Mouse (Mus musculus): ENCODE measurements around the gene Ddx19a. TPM values are rescaled to one million over a fixed set of nuclear protein-coding genes. Genes with fewer than 3 reads are reported as not detected.
"Not testable (repeated sequence)": the region's sequence is repeated elsewhere in the genome, so short reads cannot be mapped to it uniquely, and the experiment has no call there.

Ddx19a gene
- polyA plus RNA-seq, 1 experiment = 32.5 TPM

GRCm38 (mm10) chr8:110936217-110936616 lies 61.4 kb downstream of the Ddx19a start:
- peaks cover 50% of the 10 kb centered on the region for H3K79me2 ChIP-seq (ENCODE audit: control insufficient read depth, insufficient read depth)
- H3K4me3 ChIP-seq = no peak overlapping the region
- H3ac ChIP-seq (ENCODE audit: control insufficient read depth, insufficient read length) = no peak overlapping the region
- no peak for TF ChIP-seq MYOG (IDR thresholded peaks at IDR 0.05; ENCODE audit: control insufficient read depth in 1 of 3, insufficient read depth in 1 of 3, insufficient read length in 2 of 3, low read depth in 2 of 3)
- no peak for TF ChIP-seq USF1 (IDR thresholded peaks at IDR 0.05; ENCODE audit: low read depth)
- no peak for TF ChIP-seq POLR2AphosphoS2 (IDR thresholded peaks at IDR 0.05; ENCODE audit: insufficient read length, low read depth)
- no peaks in the 10 kb centered on the region for H3K36me3 ChIP-seq (ENCODE audit: control insufficient read depth, insufficient read depth)
- H3K27me3 ChIP-seq (ENCODE audit: control insufficient read depth, insufficient read depth, insufficient read length) = no peaks in the 10 kb centered on the region
- no peak overlapping the region for H3K4me2 ChIP-seq (ENCODE audit: low read depth)

- Histone ChIP-seq H3K79me2 (ENCODE audit: control insufficient read depth, insufficient read depth) (peaks cover 51% of the 10 kb centered on the region), H3K36me3 (ENCODE audit: control insufficient read depth, insufficient read depth) (no peaks in the 10 kb centered on the region), H3K4me3 (no peak overlapping the region), H3ac (ENCODE audit: control insufficient read depth, insufficient read length) (no peak overlapping the region), H3K4me2 (ENCODE audit: low read depth) (peak overlapping the region; percentile 78), H3K27me3 (ENCODE audit: control insufficient read depth, insufficient read depth, insufficient read length) (no peaks in the 10 kb centered on the region)
- TF ChIP-seq MYOG (IDR thresholded peaks at IDR 0.05; ENCODE audit: control insufficient read depth in 1 of 3, insufficient read depth in 1 of 3, insufficient read length in 2 of 3, low read depth in 2 of 3) (no peak), E2F4 (IDR thresholded peaks at IDR 0.05; ENCODE audit: insufficient read depth) (no peak), TCF12 (IDR thresholded peaks at IDR 0.05; ENCODE audit: insufficient read depth, poor library complexity, severe bottlenecking) (no peak)
Measured at GRCm38 (mm10) chr8:110933272-110933671, 64.3 kb downstream of the Ddx19a start.

GRCm38 (mm10) chr8:110932444-110932843 lies 65.2 kb downstream of the Ddx19a start:
- Histone ChIP-seq H3K36me3 (ENCODE audit: control insufficient read depth, insufficient read depth) (no peaks in the 10 kb centered on the region), H3K4me3 (no peak overlapping the region), H3ac (ENCODE audit: control insufficient read depth, insufficient read length) (no peak overlapping the region), H3K27me3 (ENCODE audit: control insufficient read depth, insufficient read depth, insufficient read length) (no peaks in the 10 kb centered on the region), H3K4me2 (ENCODE audit: low read depth) (peak overlapping the region; percentile 78), H3K79me2 (ENCODE audit: control insufficient read depth, insufficient read depth) (peaks cover 51% of the 10 kb centered on the region)
- TF ChIP-seq POLR2A (IDR thresholded peaks at IDR 0.05; ENCODE audit: insufficient read length, low read depth) = no peak
- TF ChIP-seq MAX (IDR thresholded peaks at IDR 0.05; ENCODE audit: low read depth) = no peak
- no peak for TF ChIP-seq POLR2AphosphoS2 (IDR thresholded peaks at IDR 0.05; ENCODE audit: insufficient read length, low read depth)
- no peak for TF ChIP-seq E2F4 (IDR thresholded peaks at IDR 0.05; ENCODE audit: insufficient read depth)
- no peak for TF ChIP-seq USF1 (IDR thresholded peaks at IDR 0.05; ENCODE audit: low read depth)
- TF ChIP-seq REST (IDR thresholded peaks at IDR 0.05; ENCODE audit: insufficient read depth, insufficient read length) = no peak
- peak; percentile 92 to 95 (median 94) for TF ChIP-seq MYOD1 (IDR thresholded peaks at IDR 0.05; ENCODE audit: control insufficient read depth in 1 of 3, insufficient read length in 2 of 3, low read depth in 2 of 3)
- TF ChIP-seq SRF (IDR thresholded peaks at IDR 0.05; ENCODE audit: control insufficient read depth, insufficient read length, low read depth) = no peak
- peak; percentile 12 for TF ChIP-seq TCF12 (IDR thresholded peaks at IDR 0.05; ENCODE audit: insufficient read depth, poor library complexity, severe bottlenecking)
- TF ChIP-seq CEBPB (IDR thresholded peaks at IDR 0.05; ENCODE audit: insufficient read depth, poor library complexity, severe bottlenecking) = no peak
- TF ChIP-seq TCF3 (IDR thresholded peaks at IDR 0.05; ENCODE audit: insufficient read length, low read depth) = no peak
- peak in 1 of 3 experiments; percentile 13 for TF ChIP-seq MYOG (IDR thresholded peaks at IDR 0.05; ENCODE audit: control insufficient read depth in 1 of 3, insufficient read depth in 1 of 3, insufficient read length in 2 of 3, low read depth in 2 of 3)

GRCm38 (mm10) chr8:110931176-110931939 lies 66.2 kb downstream of the Ddx19a start:
- Histone ChIP-seq H3K79me2 (ENCODE audit: control insufficient read depth, insufficient read depth) (peaks cover 48% of the 10 kb centered on the region), H3K4me2 (ENCODE audit: low read depth) (peak overlapping the region; percentile 78), H3K4me3 (no peak overlapping the region), H3ac (ENCODE audit: control insufficient read depth, insufficient read length) (no peak overlapping the region), H3K27me3 (ENCODE audit: control insufficient read depth, insufficient read depth, insufficient read length) (no peaks in the 10 kb centered on the region), H3K36me3 (ENCODE audit: control insufficient read depth, insufficient read depth) (no peaks in the 10 kb centered on the region)
- TF ChIP-seq E2F4 (IDR thresholded peaks at IDR 0.05; ENCODE audit: insufficient read depth) (no peak), TCF3 (IDR thresholded peaks at IDR 0.05; ENCODE audit: insufficient read length, low read depth) (peak; percentile 26), MYOD1 (IDR thresholded peaks at IDR 0.05; ENCODE audit: control insufficient read depth in 1 of 3, insufficient read length in 2 of 3, low read depth in 2 of 3) (peak in 2 of 3 experiments; percentile 87 to 93), SRF (IDR thresholded peaks at IDR 0.05; ENCODE audit: control insufficient read depth, insufficient read length, low read depth) (peak; percentile 51), CEBPB (IDR thresholded peaks at IDR 0.05; ENCODE audit: insufficient read depth, poor library complexity, severe bottlenecking) (no peak), POLR2A (IDR thresholded peaks at IDR 0.05; ENCODE audit: insufficient read length, low read depth) (no peak), REST (IDR thresholded peaks at IDR 0.05; ENCODE audit: insufficient read depth, insufficient read length) (no peak), POLR2AphosphoS2 (IDR thresholded peaks at IDR 0.05; ENCODE audit: insufficient read length, low read depth) (no peak), MAX (IDR thresholded peaks at IDR 0.05; ENCODE audit: low read depth) (no peak), TCF12 (IDR thresholded peaks at IDR 0.05; ENCODE audit: insufficient read depth, poor library complexity, severe bottlenecking) (peak; percentile 23), USF1 (IDR thresholded peaks at IDR 0.05; ENCODE audit: low read depth) (no peak), MYOG (IDR thresholded peaks at IDR 0.05; ENCODE audit: control insufficient read depth in 1 of 3, insufficient read depth in 1 of 3, insufficient read length in 2 of 3, low read depth in 2 of 3) (peak; percentile 75 to 96 (median 85))

- Histone ChIP-seq H3K79me2 (ENCODE audit: control insufficient read depth, insufficient read depth) (peaks cover 40% of the 10 kb centered on the region), H3K4me2 (ENCODE audit: low read depth) (peak overlapping the region; percentile 44)
- not testable (repeated sequence) for H3K36me3 ChIP-seq (ENCODE audit: control insufficient read depth, insufficient read depth); H3K4me3 ChIP-seq; H3ac ChIP-seq (ENCODE audit: control insufficient read depth, insufficient read length); H3K27me3 ChIP-seq (ENCODE audit: control insufficient read depth, insufficient read depth, insufficient read length)
Measured at GRCm38 (mm10) chr8:110929672-110930071, 67.9 kb downstream of the Ddx19a start.

Measured in myocyte (in vitro differentiated cells).